Mouse (Mus musculus) cerebellum, adult 11-12 months (tissue): ENCODE data around the gene Olfml3.

ENCODE experiments used
- DNase-seq: peaks from one replicate; pipeline ENCODE4 v3.0.0; 2022

Olfml3 gene

DNA sequence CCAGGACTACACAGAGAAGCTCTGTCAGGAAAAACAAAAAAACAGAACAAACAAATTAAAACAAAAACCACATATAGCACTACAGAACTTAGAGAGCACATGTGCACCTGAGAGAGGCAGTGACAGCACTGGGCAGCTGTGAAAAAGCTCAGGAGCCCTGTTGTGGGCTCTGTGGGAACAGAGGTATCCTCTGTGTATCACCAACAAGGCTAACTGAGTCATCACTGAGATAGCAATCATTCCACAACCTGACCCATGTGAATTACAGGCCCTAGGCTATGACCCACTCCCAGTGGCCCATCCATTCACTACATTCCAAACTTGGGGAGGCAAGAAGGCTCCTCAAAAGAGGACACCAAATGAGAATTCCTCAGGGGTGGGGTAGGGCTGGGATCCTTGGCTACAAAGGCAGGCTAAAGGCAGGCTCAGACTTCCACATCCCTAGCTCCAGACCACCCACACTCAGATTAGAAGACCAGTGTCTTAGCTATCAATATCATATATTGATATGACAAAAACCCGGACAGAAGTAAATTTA, 41.3 kb downstream of the Olfml3 start:
- DNase-seq, result no peak

DNA sequence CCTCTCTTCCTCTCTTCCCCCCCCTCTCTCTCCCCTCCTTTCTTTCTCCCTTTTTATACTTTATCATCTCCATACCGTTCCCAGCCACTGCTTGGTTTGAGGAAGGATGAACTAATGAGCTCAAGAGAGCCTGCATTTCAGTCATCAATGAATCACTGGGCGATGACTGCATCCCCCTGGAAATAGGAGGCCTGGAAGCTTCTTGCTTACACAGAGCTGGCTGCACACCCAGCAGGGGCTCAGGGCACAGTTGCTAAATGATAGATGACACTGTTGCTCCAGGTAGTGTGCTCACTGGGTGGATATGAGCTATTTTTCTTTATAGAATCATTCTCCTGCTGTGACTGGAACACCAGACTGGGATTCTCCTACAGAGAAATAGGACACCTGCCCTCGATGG, 42.2 kb downstream of the Olfml3 start:
- no peak for DNase-seq

DNA sequence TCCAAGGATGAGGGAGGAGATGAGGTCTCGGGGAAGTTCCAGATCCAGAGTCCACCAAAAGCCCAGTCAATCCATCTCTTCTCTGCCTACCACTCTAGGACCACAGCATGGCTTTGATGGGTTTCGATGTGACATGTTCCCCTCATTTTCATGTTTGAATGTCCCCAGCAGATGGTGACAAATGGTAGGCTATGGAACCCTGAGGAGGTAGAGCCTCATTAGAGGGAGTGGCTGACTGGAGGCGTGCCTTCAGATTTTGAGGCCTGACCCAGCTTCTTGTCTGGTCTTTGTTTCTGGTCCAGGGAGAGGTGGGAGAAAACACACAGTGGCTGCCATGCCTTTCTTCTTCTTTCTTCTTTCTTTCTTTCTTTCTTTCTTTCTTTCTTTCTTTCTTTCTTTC, 47.3 kb downstream of the Olfml3 start:
- no peak for DNase-seq

DNA sequence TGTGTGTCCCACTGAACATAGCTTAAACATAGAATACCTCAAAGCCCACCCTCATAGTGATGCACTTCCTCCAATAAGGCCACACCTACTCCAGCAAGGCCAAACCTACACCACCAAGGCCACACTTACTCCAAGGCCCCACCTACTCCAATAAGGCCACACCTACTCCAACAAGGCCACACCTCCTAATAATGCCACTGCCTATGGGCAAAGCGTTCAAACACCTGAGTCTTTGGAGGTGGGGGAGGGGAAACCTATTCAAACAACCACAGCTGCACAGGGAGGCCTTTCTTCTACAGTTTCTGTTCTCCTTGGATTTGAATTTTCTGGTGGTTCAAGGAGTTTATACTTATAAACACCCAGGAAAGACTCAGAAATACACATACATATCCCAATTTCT, 48.8 kb downstream of the Olfml3 start:
- DNase-seq, result no peak

DNA sequence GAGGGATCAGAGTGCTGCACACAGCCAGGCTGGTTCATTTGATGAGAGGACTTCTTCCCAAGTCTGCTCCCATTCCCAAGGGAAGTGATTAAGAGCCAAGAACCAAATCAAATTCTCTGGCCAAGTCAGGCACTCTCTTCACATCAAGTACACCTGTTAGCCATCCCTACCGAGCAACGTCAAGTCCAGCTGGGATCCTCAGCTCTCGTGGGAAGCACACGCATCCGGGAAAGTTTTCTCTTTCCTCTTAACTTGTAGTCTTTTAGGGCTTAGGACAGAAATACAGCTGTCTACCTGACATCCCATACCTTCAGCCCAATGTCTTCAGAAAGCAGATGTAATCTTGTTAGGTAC, 53.9 kb downstream of the Olfml3 start:
- no peak for DNase-seq

DNA sequence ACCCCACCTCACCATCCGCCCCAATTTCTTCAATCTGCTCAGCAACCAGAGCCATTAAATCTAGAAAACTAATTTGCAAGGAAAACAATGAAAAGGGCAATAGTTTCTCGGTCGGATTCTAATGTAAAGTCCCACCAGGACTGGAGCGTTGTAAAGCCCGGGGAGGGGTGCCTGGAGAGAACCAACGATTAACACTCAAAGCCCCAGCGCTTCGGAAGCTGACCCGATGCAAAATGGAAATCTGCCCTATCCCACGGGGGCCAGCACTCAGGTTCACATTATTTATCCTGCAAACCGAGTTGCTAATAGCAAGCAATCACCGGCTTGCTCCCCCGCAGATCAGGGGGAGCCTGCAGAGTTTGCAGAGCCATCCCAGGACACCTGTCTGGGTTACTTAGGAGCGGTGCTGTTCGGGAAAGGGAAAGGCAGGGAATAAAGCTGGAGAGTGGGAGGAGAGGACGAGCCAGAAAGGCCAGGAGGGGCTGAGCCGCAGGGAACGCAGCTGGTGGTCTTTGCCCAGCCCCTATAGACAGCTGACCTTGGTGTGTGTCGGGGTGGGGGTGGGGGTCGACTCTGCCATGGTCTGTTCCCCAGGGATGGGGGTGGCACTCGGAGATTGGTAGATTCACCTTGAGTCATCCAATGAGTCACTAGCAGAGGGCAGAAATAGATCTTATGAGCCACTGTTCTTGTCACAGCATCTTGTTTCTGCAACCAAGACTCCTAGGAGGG, 54.4 kb downstream of the Olfml3 start:
- no peak for DNase-seq

DNA sequence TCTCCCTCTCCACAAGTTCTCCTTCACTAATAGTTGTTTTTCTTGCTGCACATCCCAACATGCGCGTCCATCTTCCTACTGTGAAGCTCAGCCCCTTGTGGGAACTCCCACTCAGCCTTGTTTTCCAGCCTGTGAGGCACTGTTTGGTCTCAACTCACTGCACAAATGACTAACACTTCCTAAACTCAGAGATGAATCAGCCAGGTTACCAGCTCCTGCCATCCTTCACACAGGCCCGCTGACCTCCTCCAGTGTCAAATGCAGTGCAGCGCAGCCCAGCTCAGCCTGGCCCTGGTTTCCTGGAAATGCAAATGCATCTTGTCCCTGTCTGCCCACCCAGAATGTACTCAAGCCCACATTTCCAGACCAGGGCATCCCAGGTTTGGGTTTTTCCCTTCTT, 55.3 kb downstream of the Olfml3 start:
- DNase-seq, result no peak

DNA sequence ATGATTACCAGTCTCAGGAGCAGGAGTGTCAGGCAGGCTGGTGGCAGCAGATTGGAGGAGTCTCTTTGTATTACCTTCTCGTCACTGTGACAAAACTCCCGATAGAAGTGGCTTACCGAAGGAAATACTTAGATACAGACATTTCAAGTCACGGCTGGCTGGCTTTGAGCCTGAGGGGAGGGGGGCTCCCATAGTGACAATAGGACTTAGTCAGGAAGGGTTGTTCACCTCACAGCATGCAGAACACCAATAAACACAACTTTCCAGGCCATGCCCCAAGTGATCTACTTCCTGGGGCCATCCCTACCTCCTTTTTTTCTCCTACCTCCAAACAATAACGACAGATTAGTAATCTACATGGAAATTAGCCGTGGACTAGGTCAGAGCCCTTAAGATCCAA, 59.0 kb downstream of the Olfml3 start:
- DNase-seq, result no peak

DNA sequence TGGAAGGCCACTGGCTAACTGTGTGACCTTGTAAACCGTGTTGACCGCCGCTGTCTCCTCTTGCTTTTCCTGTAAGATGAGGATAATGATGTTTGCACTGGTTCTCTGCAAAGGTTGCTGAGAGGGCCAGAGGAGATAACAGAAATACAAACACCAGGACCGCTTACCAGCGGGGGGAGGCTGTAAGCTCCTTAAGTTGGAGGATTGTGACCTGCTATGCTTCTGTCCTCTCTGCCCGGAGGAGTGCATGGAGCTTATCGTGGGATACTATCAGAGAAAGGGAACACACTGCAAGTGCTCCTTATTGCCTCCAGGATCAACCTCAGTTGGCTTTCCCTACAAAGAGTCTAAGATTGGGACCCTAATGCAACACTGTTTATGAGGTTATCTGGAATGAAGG, 65.1 kb downstream of the Olfml3 start:
- no peak for DNase-seq
